Mouse (Mus musculus): ENCODE measurements around the gene Olfr1240. TPM values are rescaled to one million over a fixed set of nuclear protein-coding genes. Genes with fewer than 3 reads are reported as not detected.

The Olfr1240 gene
- polyA plus RNA-seq (2016; fragmentation: Nextera tagmentation; extraction: Ambion mirVana) = not detected in 2 replicates

- no peaks in the 10 kb centered on the region for H3K4me1 ChIP-seq
- H3K9me3 ChIP-seq = no peaks in the 10 kb centered on the region
- ATAC-seq (ENCODE audit: low FRiP score) = no peak
- H3K9ac ChIP-seq = no peak within 1 kb of the TSS
- H3K4me3 ChIP-seq (replicated peaks) = no peak within 1 kb of the TSS
- H3K27me3 ChIP-seq = no peaks in the 10 kb centered on the region
- H3K4me2 ChIP-seq = no peak within 1 kb of the TSS
- H3K36me3 ChIP-seq (replicated peaks) = no peaks in the 10 kb centered on the region
- H3K27ac ChIP-seq = no peak within 1 kb of the TSS
- WGBS = 87% methylated on average over 3 of the region's 3 CpGs
These were observed at the start of gene Olfr1240 for GRCm38 (mm10) chr2:89442900-89443299. TSS of gene Olfr1240 (minus strand) at chr2:89443000.

- H3K27me3 ChIP-seq = no peaks in the 10 kb centered on the region
- no peak within 1 kb of the TSS for H3K9ac ChIP-seq
- no peaks in the 10 kb centered on the region for H3K4me1 ChIP-seq
- no peaks in the 10 kb centered on the region for H3K36me3 ChIP-seq (replicated peaks)
- no peak for ATAC-seq (ENCODE audit: low FRiP score)
- H3K9me3 ChIP-seq = no peaks in the 10 kb centered on the region
- H3K4me3 ChIP-seq (replicated peaks) = no peak within 1 kb of the TSS
- no peak within 1 kb of the TSS for H3K4me2 ChIP-seq
- no peak within 1 kb of the TSS for H3K27ac ChIP-seq
These were observed 44.2 kb upstream of the Olfr1240 start, which contains the start of gene Olfr1241 for GRCm38 (mm10) chr2:89487026-89487425. TSS of gene Olfr1241 (minus strand) at chr2:89487126.

DNA sequence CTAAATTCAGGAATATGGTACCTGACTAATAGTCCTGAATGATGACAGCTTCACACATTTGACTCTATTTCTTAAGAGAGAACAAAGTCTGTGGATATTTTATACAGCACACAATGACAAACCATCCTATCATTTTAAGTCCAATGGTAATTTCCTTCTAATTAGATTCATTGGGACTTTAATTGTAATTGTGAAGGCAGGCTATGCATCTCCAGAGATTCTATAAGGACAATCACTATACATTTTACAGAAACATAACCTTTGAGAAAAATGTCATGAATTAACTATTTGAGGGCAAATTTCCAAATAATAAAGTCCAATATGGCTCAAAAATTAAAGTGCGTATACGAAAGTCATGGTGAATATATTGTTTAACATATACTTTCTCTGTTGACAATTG is 22.5 kb downstream of the Olfr1240 start, which contains the start of gene Olfr1239:
Gene Olfr1239, minus strand, starts transcription at position 101 of the 400 bp plus-strand sequence.
- Histone ChIP-seq H3K4me1 (no peaks in the 10 kb centered on the region), H3K9me3 (no peaks in the 10 kb centered on the region), H3K9ac (no peak within 1 kb of the TSS), H3K4me2 (no peak within 1 kb of the TSS), H3K27ac (no peak within 1 kb of the TSS), H3K36me3 (replicated peaks) (no peaks in the 10 kb centered on the region), H3K27me3 (no peaks in the 10 kb centered on the region), H3K4me3 (replicated peaks) (no peak within 1 kb of the TSS)
- no peak for ATAC-seq (ENCODE audit: low FRiP score)
- 97% methylated on average over 2 of the region's 2 CpGs for WGBS

DNA sequence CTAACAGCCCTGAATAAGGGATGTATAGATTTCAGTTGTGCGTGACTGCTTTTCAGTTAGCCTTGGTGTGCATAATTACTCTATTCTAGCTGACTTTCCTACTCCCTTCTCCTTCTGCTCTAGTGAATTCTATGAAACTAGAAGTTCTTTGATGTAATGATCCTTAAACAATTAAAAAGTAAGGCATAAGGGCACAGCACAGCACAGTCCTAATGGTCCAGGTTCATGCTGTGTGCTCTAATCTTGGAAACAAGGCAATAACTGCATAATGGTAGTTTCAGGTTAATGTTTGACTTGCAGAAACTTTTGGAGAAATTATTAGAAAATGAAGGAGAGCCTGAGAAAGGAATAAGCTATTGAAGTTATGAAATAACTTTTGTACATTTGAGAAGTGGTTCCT is 28.2 kb downstream of the Olfr1240 start:
- no peaks in the 10 kb centered on the region for H3K36me3 ChIP-seq (replicated peaks)
- H3K4me3 ChIP-seq (replicated peaks) = no peak overlapping the region
- H3K27ac ChIP-seq = no peak overlapping the region
- H3K27me3 ChIP-seq = no peaks in the 10 kb centered on the region
- no peak overlapping the region for H3K4me2 ChIP-seq
- no peaks in the 10 kb centered on the region for H3K4me1 ChIP-seq
- ATAC-seq (ENCODE audit: low FRiP score) = no peak
- H3K9me3 ChIP-seq = no peaks in the 10 kb centered on the region
- 59% methylated on average over 1 of the region's 1 CpGs for WGBS
- no peak overlapping the region for H3K9ac ChIP-seq

GRCm38 (mm10) chr2:89409576-89409975 is 33.2 kb downstream of the Olfr1240 start, which contains the start of gene Olfr1238:
TSS of gene Olfr1238 (minus strand) at chr2:89409676.
- Histone ChIP-seq H3K4me1 (no peaks in the 10 kb centered on the region), H3K9me3 (no peaks in the 10 kb centered on the region), H3K4me3 (replicated peaks) (no peak within 1 kb of the TSS), H3K4me2 (no peak within 1 kb of the TSS), H3K36me3 (replicated peaks) (no peaks in the 10 kb centered on the region), H3K27me3 (no peaks in the 10 kb centered on the region), H3K9ac (no peak within 1 kb of the TSS), H3K27ac (no peak within 1 kb of the TSS)
- no peak for ATAC-seq (ENCODE audit: low FRiP score)
- WGBS = 89% methylated on average over 2 of the region's 2 CpGs

GRCm38 (mm10) chr2:89400882-89401281 is 41.9 kb downstream of the Olfr1240 start:
- H3K4me3 ChIP-seq (replicated peaks) = no peak overlapping the region
- no peaks in the 10 kb centered on the region for H3K4me1 ChIP-seq
- H3K27me3 ChIP-seq = no peaks in the 10 kb centered on the region
- no peaks in the 10 kb centered on the region for H3K36me3 ChIP-seq (replicated peaks)
- WGBS = 87% methylated on average over 1 of the region's 1 CpGs
- H3K9me3 ChIP-seq = no peaks in the 10 kb centered on the region
- no peak overlapping the region for H3K9ac ChIP-seq
- H3K27ac ChIP-seq = no peak overlapping the region
- no peak for ATAC-seq (ENCODE audit: low FRiP score)
- H3K4me2 ChIP-seq = no peak overlapping the region

Other genes with a start within 250 kb of the Olfr1240 start
- gene Olfr1226, start 243.0 kb downstream of the Olfr1240 start, polyA plus RNA-seq (2016; fragmentation: Nextera tagmentation; extraction: Ambion mirVana) = not detected in 2 replicates
- not detected in 2 replicates for gene Olfr1228, start 188.9 kb downstream of the Olfr1240 start, polyA plus RNA-seq (2016; fragmentation: Nextera tagmentation; extraction: Ambion mirVana)
- not detected in 2 replicates for gene Olfr1229, start 155.0 kb downstream of the Olfr1240 start, polyA plus RNA-seq (2016; fragmentation: Nextera tagmentation; extraction: Ambion mirVana)
- not detected in 2 replicates for gene Olfr1230, start 145.7 kb downstream of the Olfr1240 start, polyA plus RNA-seq (2016; fragmentation: Nextera tagmentation; extraction: Ambion mirVana)
- gene Olfr1231, start 135.9 kb downstream of the Olfr1240 start, polyA plus RNA-seq (2016; fragmentation: Nextera tagmentation; extraction: Ambion mirVana) = not detected in 2 replicates
- gene Olfr1232, start 113.3 kb downstream of the Olfr1240 start, polyA plus RNA-seq (2016; fragmentation: Nextera tagmentation; extraction: Ambion mirVana) = not detected in 2 replicates
- gene Olfr1233, start 100.6 kb downstream of the Olfr1240 start, polyA plus RNA-seq (2016; fragmentation: Nextera tagmentation; extraction: Ambion mirVana) = not detected in 2 replicates
- gene Olfr1234, start 78.1 kb downstream of the Olfr1240 start, polyA plus RNA-seq (2016; fragmentation: Nextera tagmentation; extraction: Ambion mirVana) = not detected in 2 replicates
- not detected in 2 replicates for gene Olfr1238, start 33.3 kb downstream of the Olfr1240 start, polyA plus RNA-seq (2016; fragmentation: Nextera tagmentation; extraction: Ambion mirVana)
- gene Olfr1239, start 22.6 kb downstream of the Olfr1240 start, polyA plus RNA-seq (2016; fragmentation: Nextera tagmentation; extraction: Ambion mirVana) = not detected in 2 replicates
- not detected in 2 replicates for gene Olfr1241, start 44.1 kb upstream of the Olfr1240 start, polyA plus RNA-seq (2016; fragmentation: Nextera tagmentation; extraction: Ambion mirVana)
- gene Olfr1242, start 55.3 kb upstream of the Olfr1240 start, polyA plus RNA-seq (2016; fragmentation: Nextera tagmentation; extraction: Ambion mirVana) = not detected in 2 replicates
- gene Olfr1243, start 88.5 kb upstream of the Olfr1240 start, polyA plus RNA-seq (2016; fragmentation: Nextera tagmentation; extraction: Ambion mirVana) = not detected in 2 replicates
- gene Olfr1245, start 135.4 kb upstream of the Olfr1240 start, polyA plus RNA-seq (2016; fragmentation: Nextera tagmentation; extraction: Ambion mirVana) = not detected in 2 replicates
- gene Olfr1246, start 150.2 kb upstream of the Olfr1240 start, polyA plus RNA-seq (2016; fragmentation: Nextera tagmentation; extraction: Ambion mirVana) = not detected in 2 replicates
- not detected in 2 replicates for gene Olfr1247, start 171.1 kb upstream of the Olfr1240 start, polyA plus RNA-seq (2016; fragmentation: Nextera tagmentation; extraction: Ambion mirVana)
- not detected in 2 replicates for gene Olfr1248, start 175.2 kb upstream of the Olfr1240 start, polyA plus RNA-seq (2016; fragmentation: Nextera tagmentation; extraction: Ambion mirVana)
- not detected in 2 replicates for gene Olfr1249, start 192.0 kb upstream of the Olfr1240 start, polyA plus RNA-seq (2016; fragmentation: Nextera tagmentation; extraction: Ambion mirVana)
- not detected in 2 replicates for gene Olfr1250, start 218.5 kb upstream of the Olfr1240 start, polyA plus RNA-seq (2016; fragmentation: Nextera tagmentation; extraction: Ambion mirVana)
- not detected in 2 replicates for gene Olfr1251, start 228.9 kb upstream of the Olfr1240 start, polyA plus RNA-seq (2016; fragmentation: Nextera tagmentation; extraction: Ambion mirVana)

Data from forebrain, embryonic 12.5 days (tissue).